Mouse (Mus musculus): ENCODE results near the gene Immp2l. TPM values are rescaled to one million over a fixed set of nuclear protein-coding genes. Genes with fewer than 3 reads are reported as not detected.

The Immp2l gene
- polyA plus RNA-seq, 1 experiment from 2014 or later = 7.4 TPM

DNA sequence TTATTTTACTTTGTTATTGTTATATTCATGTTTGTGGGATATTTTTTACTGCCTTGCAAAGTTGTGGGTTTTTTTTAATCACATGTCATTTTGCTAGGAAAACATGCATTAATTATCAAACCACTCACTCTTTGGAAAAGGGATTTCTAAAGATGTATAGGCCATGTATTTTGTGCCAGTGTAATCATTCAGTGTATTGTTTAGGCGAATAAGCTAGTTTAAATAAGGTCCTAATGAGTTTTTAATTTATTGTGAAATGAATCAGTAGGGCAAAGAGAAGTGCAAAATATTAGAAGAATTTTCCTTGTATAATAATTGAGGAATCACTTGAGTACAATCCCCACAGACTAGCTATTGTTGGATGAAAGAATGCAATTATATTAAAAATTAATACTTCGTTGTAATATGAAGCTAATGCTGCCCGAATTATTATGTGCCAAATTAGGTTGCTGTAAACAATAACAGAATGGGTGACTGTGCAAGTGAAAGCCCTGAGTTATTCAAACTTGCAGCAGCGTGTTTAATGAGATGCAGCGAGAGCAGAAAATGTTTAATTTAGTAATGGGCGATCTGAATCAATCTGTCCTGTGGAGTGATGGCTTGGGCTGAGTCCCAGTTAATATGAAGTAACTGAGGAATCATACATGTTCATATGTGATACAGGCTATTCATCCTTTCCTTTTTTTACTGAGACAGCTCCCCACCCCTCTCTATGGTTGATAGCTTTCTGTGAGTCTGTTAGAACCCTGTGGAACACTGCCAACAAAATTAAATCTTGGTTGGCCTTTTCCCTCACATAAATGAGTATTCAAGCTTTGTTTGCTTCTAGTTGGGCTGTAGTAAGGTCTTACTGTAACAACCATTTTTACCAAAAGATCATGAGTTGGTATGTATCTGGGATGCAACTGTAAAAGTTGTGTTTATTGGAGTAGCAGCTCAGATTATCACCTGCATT is 285.1 kb downstream of the Immp2l start:
- H3K9ac ChIP-seq (ENCODE audit: low read depth, low read length) = no peak overlapping the region
- 87% methylated on average over 6 of the region's 6 CpGs for WGBS
- no peaks in the 10 kb centered on the region for H3K4me1 ChIP-seq (ENCODE audit: control insufficient read depth, insufficient read depth, low read length)
- no peak overlapping the region for H3K27ac ChIP-seq (ENCODE audit: low read depth, low read length)
- no peaks in the 10 kb centered on the region for H3K27me3 ChIP-seq (ENCODE audit: control insufficient read depth, insufficient read depth, low read length)
- no peak overlapping the region for H3K4me2 ChIP-seq (replicated peaks; ENCODE audit: low read depth, low read length)
- H3K9me3 ChIP-seq (ENCODE audit: control insufficient read depth, low read length) = no peaks in the 10 kb centered on the region
- no peak overlapping the region for H3K4me3 ChIP-seq (ENCODE audit: low read length)
- no peaks in the 10 kb centered on the region for H3K36me3 ChIP-seq (ENCODE audit: control insufficient read depth, insufficient read depth, low read length)
- no peak for ATAC-seq (ENCODE audit: low FRiP score, low TSS enrichment)

DNA sequence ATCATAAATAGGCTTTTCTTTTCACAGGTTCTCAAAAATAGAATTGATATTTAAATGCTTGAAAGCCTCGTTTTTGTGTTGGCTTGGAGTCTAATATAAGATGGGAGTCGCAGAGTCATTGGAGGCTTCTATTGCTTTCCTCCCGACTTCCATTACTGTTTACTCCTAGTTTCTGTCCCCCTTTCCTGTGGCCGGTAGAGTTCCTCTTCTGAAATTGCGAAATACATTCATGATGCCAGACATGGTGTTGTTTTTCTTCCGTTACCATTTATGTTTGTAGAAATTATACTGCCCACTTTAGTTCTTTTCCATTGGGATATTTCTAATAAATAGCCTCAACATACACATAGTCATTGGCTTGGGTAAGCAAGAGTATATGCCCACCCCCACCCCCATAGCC is 289.5 kb downstream of the Immp2l start:
- 88% methylated on average over 6 of the region's 6 CpGs for WGBS
- no peaks in the 10 kb centered on the region for H3K9me3 ChIP-seq (ENCODE audit: control insufficient read depth, low read length)

DNA sequence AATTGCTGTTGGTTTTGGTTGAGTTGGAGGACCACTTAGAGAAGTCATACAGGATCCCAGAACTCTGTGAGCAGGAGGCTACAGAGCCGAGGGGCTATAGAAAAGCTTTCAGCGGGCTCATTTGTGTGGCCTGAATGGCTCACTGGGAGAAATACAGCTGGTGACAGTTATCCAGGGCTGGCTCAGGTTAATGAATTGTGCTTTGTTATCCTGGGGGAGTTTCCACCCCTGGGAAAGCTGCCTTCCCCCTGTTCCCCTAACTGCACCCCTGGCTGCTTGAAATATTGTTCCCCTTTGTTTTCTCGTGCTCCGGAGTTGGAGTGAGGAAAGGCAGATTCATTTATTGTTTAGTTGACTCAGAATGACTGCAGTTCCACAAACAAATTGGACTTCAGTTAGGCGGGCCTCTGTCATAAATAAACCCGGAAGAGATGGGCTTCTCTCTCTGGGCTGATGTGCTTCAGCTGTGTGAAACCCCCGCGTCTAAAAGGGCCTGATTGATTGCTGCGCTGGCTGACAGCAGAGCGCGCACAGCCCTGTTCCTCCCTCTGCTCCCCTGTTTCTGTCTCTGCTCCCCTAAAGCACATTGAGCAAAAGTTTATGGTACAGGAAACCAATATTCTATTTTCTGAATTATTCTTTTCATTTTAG is 291.0 kb downstream of the Immp2l start:
- no peak overlapping the region; the same call in 1 of the 2 replicates for H3K27ac ChIP-seq (ENCODE audit: low read depth, low read length)
- 13% methylated on average over 11 of the region's 11 CpGs for WGBS
- H3K9me3 ChIP-seq (ENCODE audit: control insufficient read depth, low read length) = no peaks in the 10 kb centered on the region
- no peaks in the 10 kb centered on the region for H3K36me3 ChIP-seq (ENCODE audit: control insufficient read depth, insufficient read depth, low read length)
- no peak overlapping the region for H3K9ac ChIP-seq (ENCODE audit: low read depth, low read length)
- peak overlapping the region; percentile 26 for H3K4me2 ChIP-seq (replicated peaks; ENCODE audit: low read depth, low read length)
- no peaks in the 10 kb centered on the region for H3K4me1 ChIP-seq (ENCODE audit: control insufficient read depth, insufficient read depth, low read length)
- no peak overlapping the region for H3K4me3 ChIP-seq (ENCODE audit: low read length)
- peak; percentile 82; the same call in 1 of the 2 replicates for ATAC-seq (ENCODE audit: low FRiP score, low TSS enrichment)
- H3K27me3 ChIP-seq (ENCODE audit: control insufficient read depth, insufficient read depth, low read length) = no peaks in the 10 kb centered on the region

More for the DNA sequence above, 289.5 kb downstream of the Immp2l start:
- Histone ChIP-seq H3K4me1 (ENCODE audit: control insufficient read depth, insufficient read depth, low read length) (no peaks in the 10 kb centered on the region), H3K27ac (ENCODE audit: low read depth, low read length) (no peak overlapping the region), H3K27me3 (ENCODE audit: control insufficient read depth, insufficient read depth, low read length) (no peaks in the 10 kb centered on the region), H3K4me2 (replicated peaks; ENCODE audit: low read depth, low read length) (no peak overlapping the region), H3K36me3 (ENCODE audit: control insufficient read depth, insufficient read depth, low read length) (no peaks in the 10 kb centered on the region), H3K4me3 (ENCODE audit: low read length) (no peak overlapping the region), H3K9ac (ENCODE audit: low read depth, low read length) (no peak overlapping the region)
- no peak for ATAC-seq (ENCODE audit: low FRiP score, low TSS enrichment)

DNA sequence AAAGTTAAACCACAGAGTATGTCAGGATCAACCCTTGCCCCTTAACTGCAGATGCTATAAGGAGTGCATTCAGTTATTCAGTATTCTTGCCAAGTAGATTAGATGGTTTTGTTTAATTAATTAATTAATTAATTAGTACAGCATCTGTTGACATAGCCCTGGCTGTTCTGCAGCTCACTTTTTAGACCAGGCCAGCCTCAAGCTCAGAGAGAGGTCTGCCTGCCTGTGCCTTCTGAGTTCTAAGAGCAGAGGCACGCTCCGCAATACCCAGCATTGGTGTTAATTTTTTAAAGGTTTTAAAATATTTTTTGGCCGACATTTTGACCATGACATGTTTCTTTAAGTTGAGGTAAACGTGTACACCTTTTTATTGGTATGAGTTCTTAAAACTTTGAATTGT is 292.0 kb downstream of the Immp2l start:
- Histone ChIP-seq H3K4me2 (replicated peaks; ENCODE audit: low read depth, low read length) (no peak overlapping the region), H3K9ac (ENCODE audit: low read depth, low read length) (no peak overlapping the region), H3K4me1 (ENCODE audit: control insufficient read depth, insufficient read depth, low read length) (no peaks in the 10 kb centered on the region), H3K27ac (ENCODE audit: low read depth, low read length) (no peak overlapping the region), H3K36me3 (ENCODE audit: control insufficient read depth, insufficient read depth, low read length) (no peaks in the 10 kb centered on the region), H3K27me3 (ENCODE audit: control insufficient read depth, insufficient read depth, low read length) (no peaks in the 10 kb centered on the region), H3K9me3 (ENCODE audit: control insufficient read depth, low read length) (no peaks in the 10 kb centered on the region), H3K4me3 (ENCODE audit: low read length) (no peak overlapping the region)
- WGBS = 88% methylated on average over 4 of the region's 4 CpGs
- ATAC-seq (ENCODE audit: low FRiP score, low TSS enrichment) = no peak

DNA sequence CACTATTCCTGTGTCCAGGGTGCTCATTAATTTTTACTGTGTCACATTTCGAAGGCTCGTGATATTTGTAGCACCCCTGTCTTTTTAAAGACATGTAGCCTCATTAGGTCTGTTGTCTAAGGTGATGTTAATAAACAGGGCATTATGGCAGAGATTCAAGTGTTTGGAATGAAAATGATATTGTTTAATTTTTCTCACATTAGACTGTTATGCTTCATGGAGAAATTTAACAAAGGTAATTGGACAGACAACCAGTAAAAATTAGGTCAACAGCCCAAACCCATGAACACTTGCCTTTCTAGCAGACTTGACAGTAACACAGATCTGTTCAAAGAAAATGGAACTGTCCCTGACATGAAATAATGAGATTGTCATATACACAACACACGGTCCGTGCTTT is 292.5 kb downstream of the Immp2l start:
- ATAC-seq (ENCODE audit: low FRiP score, low TSS enrichment) = no peak
- H3K27ac ChIP-seq (ENCODE audit: low read depth, low read length) = no peak overlapping the region
- no peaks in the 10 kb centered on the region for H3K9me3 ChIP-seq (ENCODE audit: control insufficient read depth, low read length)
- no peaks in the 10 kb centered on the region for H3K4me1 ChIP-seq (ENCODE audit: control insufficient read depth, insufficient read depth, low read length)
- no peaks in the 10 kb centered on the region for H3K27me3 ChIP-seq (ENCODE audit: control insufficient read depth, insufficient read depth, low read length)
- no peak overlapping the region for H3K9ac ChIP-seq (ENCODE audit: low read depth, low read length)
- no peaks in the 10 kb centered on the region for H3K36me3 ChIP-seq (ENCODE audit: control insufficient read depth, insufficient read depth, low read length)
- H3K4me3 ChIP-seq (ENCODE audit: low read length) = no peak overlapping the region
- no peak overlapping the region for H3K4me2 ChIP-seq (replicated peaks; ENCODE audit: low read depth, low read length)
- 88% methylated on average over 4 of the region's 4 CpGs for WGBS

DNA sequence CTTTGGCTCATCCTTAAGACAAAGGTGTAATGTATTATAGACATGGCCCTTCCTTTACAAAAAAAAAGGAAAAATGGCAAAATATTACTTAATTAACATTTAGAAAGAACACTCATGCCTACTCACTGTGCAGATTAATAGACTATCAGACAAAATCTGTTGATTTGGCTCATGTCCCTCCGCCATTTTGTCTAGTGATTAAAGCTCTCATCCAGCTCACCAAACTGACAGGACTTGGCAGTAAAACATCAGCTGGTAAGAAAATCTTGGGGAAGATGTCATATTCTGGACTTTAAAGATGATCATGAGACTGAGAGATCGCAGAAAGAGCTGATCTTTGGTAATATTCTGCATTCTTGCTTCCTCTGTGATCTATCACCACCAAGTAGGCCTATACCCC is 293.5 kb downstream of the Immp2l start:
- no peaks in the 10 kb centered on the region for H3K9me3 ChIP-seq (ENCODE audit: control insufficient read depth, low read length)
- no peak overlapping the region for H3K27ac ChIP-seq (ENCODE audit: low read depth, low read length)
- no peak for ATAC-seq (ENCODE audit: low FRiP score, low TSS enrichment)
- H3K27me3 ChIP-seq (ENCODE audit: control insufficient read depth, insufficient read depth, low read length) = no peaks in the 10 kb centered on the region
- H3K9ac ChIP-seq (ENCODE audit: low read depth, low read length) = no peak overlapping the region
- H3K4me2 ChIP-seq (replicated peaks; ENCODE audit: low read depth, low read length) = no peak overlapping the region
- no peak overlapping the region for H3K4me3 ChIP-seq (ENCODE audit: low read length)
- H3K4me1 ChIP-seq (ENCODE audit: control insufficient read depth, insufficient read depth, low read length) = no peaks in the 10 kb centered on the region
- H3K36me3 ChIP-seq (ENCODE audit: control insufficient read depth, insufficient read depth, low read length) = no peaks in the 10 kb centered on the region
- 98% methylated on average over 2 of the region's 2 CpGs for WGBS

DNA sequence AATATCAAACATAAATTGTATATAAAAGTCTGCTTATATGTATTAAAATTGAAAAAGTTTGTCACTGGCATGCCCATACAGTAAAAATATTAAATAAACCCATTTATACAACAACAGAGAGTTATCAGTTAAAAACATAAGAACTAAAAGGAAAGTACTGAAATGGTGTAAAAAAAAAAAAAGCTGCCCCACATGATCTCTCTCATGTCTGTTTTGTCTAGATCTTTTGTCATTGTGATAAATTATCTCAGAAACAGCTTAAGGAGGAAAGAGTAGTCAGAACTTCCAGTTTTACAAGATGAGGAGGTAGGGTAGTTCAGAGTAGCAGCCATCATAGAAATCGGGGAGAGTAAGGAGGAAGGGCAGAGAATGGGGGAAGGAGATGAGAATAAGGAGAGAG is 298.1 kb downstream of the Immp2l start:
- ATAC-seq (ENCODE audit: low FRiP score, low TSS enrichment) = no peak
- Histone ChIP-seq H3K4me3 (ENCODE audit: low read length) (no peak overlapping the region), H3K4me1 (ENCODE audit: control insufficient read depth, insufficient read depth, low read length) (no peaks in the 10 kb centered on the region), H3K36me3 (ENCODE audit: control insufficient read depth, insufficient read depth, low read length) (no peaks in the 10 kb centered on the region), H3K27me3 (ENCODE audit: control insufficient read depth, insufficient read depth, low read length) (no peaks in the 10 kb centered on the region), H3K4me2 (replicated peaks; ENCODE audit: low read depth, low read length) (no peak overlapping the region), H3K27ac (ENCODE audit: low read depth, low read length) (no peak overlapping the region), H3K9me3 (ENCODE audit: control insufficient read depth, low read length) (no peaks in the 10 kb centered on the region), H3K9ac (ENCODE audit: low read depth, low read length) (no peak overlapping the region)
- WGBS = 71% methylated on average over 1 of the region's 1 CpGs

DNA sequence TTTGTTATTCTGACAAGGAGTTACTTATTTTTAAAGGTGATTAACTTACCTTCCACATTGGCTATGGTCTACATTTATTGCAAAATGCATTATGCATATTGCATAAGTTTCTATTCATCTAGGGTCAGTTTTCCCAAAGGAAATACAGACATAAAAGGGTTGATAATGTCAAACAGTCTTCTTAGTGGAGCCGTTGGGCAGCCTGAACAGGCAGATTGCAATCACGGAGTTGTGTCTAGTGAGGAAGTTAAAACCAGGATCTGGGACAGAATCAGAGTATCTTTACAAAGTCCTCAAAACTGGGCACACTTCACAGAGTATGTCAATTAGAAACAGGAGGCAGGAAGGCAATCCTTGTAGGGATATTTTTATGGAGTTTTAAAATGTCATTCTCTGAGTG is 300.5 kb downstream of the Immp2l start:
- H3K4me3 ChIP-seq (ENCODE audit: low read length) = no peak overlapping the region
- WGBS = 77% methylated on average over 2 of the region's 2 CpGs
- no peak overlapping the region for H3K9ac ChIP-seq (ENCODE audit: low read depth, low read length)
- no peaks in the 10 kb centered on the region for H3K27me3 ChIP-seq (ENCODE audit: control insufficient read depth, insufficient read depth, low read length)
- no peaks in the 10 kb centered on the region for H3K4me1 ChIP-seq (ENCODE audit: control insufficient read depth, insufficient read depth, low read length)
- H3K9me3 ChIP-seq (ENCODE audit: control insufficient read depth, low read length) = no peaks in the 10 kb centered on the region
- H3K27ac ChIP-seq (ENCODE audit: low read depth, low read length) = no peak overlapping the region
- H3K36me3 ChIP-seq (ENCODE audit: control insufficient read depth, insufficient read depth, low read length) = no peaks in the 10 kb centered on the region
- no peak overlapping the region for H3K4me2 ChIP-seq (replicated peaks; ENCODE audit: low read depth, low read length)
- ATAC-seq (ENCODE audit: low FRiP score, low TSS enrichment) = no peak

DNA sequence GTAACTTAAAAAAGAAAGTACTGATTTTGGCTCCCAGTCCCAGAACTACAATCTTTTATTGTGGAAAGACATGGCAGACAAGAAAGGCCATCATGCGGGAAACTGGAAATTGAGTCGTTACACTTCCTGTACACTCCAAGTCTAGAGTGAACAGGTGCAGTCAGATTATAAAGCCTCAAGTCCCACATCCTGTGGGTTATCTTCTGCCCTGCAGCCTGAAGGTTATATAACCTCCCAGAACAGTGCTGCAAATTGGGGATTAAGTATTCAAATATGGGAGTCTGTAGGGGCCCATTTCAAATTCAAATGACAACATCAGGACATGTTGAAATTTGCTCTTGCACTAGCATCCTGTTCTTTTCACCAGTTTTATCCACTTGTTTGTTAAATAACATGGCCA is 301.9 kb downstream of the Immp2l start:
- no peak overlapping the region for H3K4me2 ChIP-seq (replicated peaks; ENCODE audit: low read depth, low read length)
- no peak overlapping the region for H3K27ac ChIP-seq (ENCODE audit: low read depth, low read length)
- H3K4me1 ChIP-seq (ENCODE audit: control insufficient read depth, insufficient read depth, low read length) = no peaks in the 10 kb centered on the region
- no peaks in the 10 kb centered on the region for H3K9me3 ChIP-seq (ENCODE audit: control insufficient read depth, low read length)
- H3K9ac ChIP-seq (ENCODE audit: low read depth, low read length) = no peak overlapping the region
- H3K36me3 ChIP-seq (ENCODE audit: control insufficient read depth, insufficient read depth, low read length) = no peaks in the 10 kb centered on the region
- ATAC-seq (ENCODE audit: low FRiP score, low TSS enrichment) = no peak
- 80% methylated on average over 2 of the region's 2 CpGs for WGBS
- H3K4me3 ChIP-seq (ENCODE audit: low read length) = no peak overlapping the region
- H3K27me3 ChIP-seq (ENCODE audit: control insufficient read depth, insufficient read depth, low read length) = no peaks in the 10 kb centered on the region
